Mouse (Mus musculus) hindbrain, postnatal 0 days (tissue): ENCODE measurements around the gene Tspan5. TPM values are rescaled to one million over a fixed set of nuclear protein-coding genes. Genes with fewer than 3 reads are reported as not detected.

Experiments
- ATAC-seq: fragments of 200-750 bp; cut with Nextera tagmentation; 2 replicates; pipeline ENCODE4 v1.8.0; 2017; ENCODE audit warnings: mild to moderate bottlenecking, moderate TSS enrichment, moderate library complexity
- DNase-seq: peaks from one replicate; pipeline ENCODE4 v3.0.0-alpha.2; 2015; ENCODE audit warnings: low spot score
- H3K27ac ChIP-seq: fragments of 300-500 bp; sonication (generic); 2 replicates; pipeline ENCODE4 v1.5.1; 2014; ENCODE audit warnings: mild to moderate bottlenecking
- H3K27me3 ChIP-seq: fragments of 300-500 bp; sonication (generic); 2 replicates; pipeline ENCODE4 v1.6.1; 2014; ENCODE audit warnings: low read length, mixed read lengths; ENCODE audit not compliant: insufficient read depth
- H3K36me3 ChIP-seq: fragments of 300-500 bp; sonication (generic); 2 replicates; pipeline ENCODE4 v1.6.1; 2014; ENCODE audit warnings: low read length, mixed read lengths; ENCODE audit not compliant: insufficient read depth
- H3K4me1 ChIP-seq: fragments of 300-500 bp; sonication (generic); 2 replicates; pipeline ENCODE4 v1.6.1; 2014; ENCODE audit warnings: antibody characterized with exemption, low read length, mixed read lengths; ENCODE audit not compliant: insufficient read depth
- H3K4me2 ChIP-seq: fragments of 300-500 bp; sonication (generic); 2 replicates; pipeline ENCODE4 v1.6.1; 2014; ENCODE audit warnings: low read depth, mild to moderate bottlenecking, low read length, moderate library complexity, mixed read lengths
- H3K4me3 ChIP-seq: fragments of 300-500 bp; sonication (generic); 2 replicates; pipeline ENCODE4 v1.5.1; 2014; ENCODE audit warnings: low read length
- H3K9ac ChIP-seq: fragments of 300-500 bp; sonication (generic); replicated peaks from 2 replicates; pipeline ENCODE4 v1.6.1; 2014; ENCODE audit warnings: mild to moderate bottlenecking, low read length, moderate library complexity, mixed read lengths
- H3K9me3 ChIP-seq: fragments of 300-500 bp; sonication (generic); 2 replicates; pipeline ENCODE4 v1.6.1; 2016; ENCODE audit warnings: low read length, mixed read lengths
- CTCF ChIP-seq: IDR thresholded peaks from 2 replicates; pipeline ENCODE4 v1.5.1; 2016; ENCODE audit warnings: antibody characterized with exemption, control low read depth, low read depth
- WGBS: fragments of 180-500 bp; shearing (Covaris S2); extraction: QIAGEN DNeasy Blood & Tissue Kit; methylation state at CpG from one replicate; pipeline ENCODE4 v1.1.7; 2014; 5-methylcytosine and 5-hydroxymethylcytosine counted together
- polyA plus RNA-seq: library from polyadenylated mRNA; unstranded; fragments of >200 nt; fragmentation: Nextera tagmentation; extraction: Ambion mirVana; gene quantifications from 2 replicates; pipeline ENCODE4 v1.2.1, GENCODE M21; 2015
- total RNA-seq: library from RNA; depleted of rRNA; stranded (reverse); fragments of >200 nt; gene quantifications from 2 replicates; pipeline ENCODE4 v1.2.3, GENCODE M21; 2014

Gene Tspan5
- total and polyA plus RNA-seq, 2 experiments from 2014 or later: 86.0 to 135 TPM

DNA sequence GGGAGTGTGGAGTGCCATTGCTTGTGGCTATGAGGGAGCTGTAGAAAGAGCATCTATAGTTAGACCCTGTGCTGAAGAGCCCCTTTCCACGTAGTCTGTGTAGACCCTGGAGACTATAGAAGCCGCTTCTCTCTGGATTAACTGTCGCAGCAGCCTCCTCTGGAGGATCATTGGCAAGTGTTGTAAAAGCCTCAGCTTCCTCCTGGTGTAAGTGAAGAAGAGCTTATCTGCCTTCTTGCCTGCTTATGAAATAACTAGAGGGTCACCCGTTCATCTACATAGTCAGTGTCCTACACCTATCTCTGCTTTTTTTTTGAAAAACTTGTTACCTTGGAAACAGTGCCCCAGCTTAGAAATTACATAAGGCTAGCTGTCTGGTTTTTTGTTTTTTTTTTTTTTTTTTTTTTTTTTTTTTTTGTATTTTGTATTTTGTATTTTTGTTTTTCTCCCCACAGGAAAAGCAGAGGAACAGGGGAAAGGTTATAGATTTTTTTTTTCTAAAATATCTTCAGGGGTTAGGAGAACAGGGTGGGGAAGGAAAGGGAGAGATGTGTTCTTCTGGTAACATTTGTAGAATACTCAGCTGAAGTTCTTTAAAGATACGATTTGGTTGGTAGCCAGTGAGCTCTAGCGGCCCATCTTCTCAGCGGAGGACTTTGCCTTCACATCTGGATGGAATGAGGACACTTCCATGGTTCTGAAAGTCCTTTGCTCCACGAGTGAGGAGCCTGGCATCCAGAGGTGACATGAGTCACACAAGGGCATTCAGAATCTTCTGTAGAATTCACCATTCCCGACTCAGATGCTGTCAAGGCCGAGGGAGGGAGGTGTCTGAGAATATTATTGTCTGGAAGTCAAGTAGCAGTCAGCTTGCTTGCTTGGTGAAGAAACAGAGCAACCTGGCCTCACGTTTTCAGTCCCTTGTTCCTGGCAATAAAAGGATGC, 62.4 kb downstream of the Tspan5 start:
- H3K27ac ChIP-seq: peak overlapping the region; percentile 11

DNA sequence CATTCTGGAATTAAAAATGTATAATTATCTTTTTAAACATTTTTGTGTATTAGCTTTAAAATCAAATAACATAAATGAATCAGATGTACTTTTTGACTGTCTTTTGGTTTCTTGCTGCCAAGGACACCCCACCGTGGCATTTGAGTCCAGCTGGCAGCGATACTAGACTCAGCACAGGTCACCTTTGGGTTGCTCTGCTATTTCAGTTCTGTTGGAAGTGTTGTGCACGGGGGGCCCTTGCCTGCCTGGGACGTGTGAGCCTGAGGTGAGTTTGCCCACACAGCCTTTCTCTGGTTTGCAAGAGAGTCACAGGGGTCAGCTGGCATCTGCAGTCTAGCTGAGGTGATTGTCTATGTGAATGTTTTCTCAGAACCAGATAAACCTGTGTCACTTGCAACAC, 65.8 kb downstream of the Tspan5 start:
- Histone ChIP-seq H3K27ac (no peak overlapping the region), H3K4me2 (no peak overlapping the region), H3K9ac (no peak overlapping the region), H3K27me3 (no peaks in the 10 kb centered on the region), H3K4me3 (no peak overlapping the region), H3K36me3 (no peaks in the 10 kb centered on the region), H3K9me3 (no peaks in the 10 kb centered on the region), H3K4me1 (peaks cover 19% of the 10 kb centered on the region)
- WGBS: 48% methylated on average over 4 of the region's 4 CpGs
- no peak for DNase-seq
- no peak for ATAC-seq
- no peak for TF ChIP-seq CTCF

More for the DNA sequence above, 62.4 kb downstream of the Tspan5 start:
- no peaks in the 10 kb centered on the region for H3K27me3 ChIP-seq
- DNase-seq (no peak), ATAC-seq (no peak; the same call in 1 of the 2 replicates)
- TF ChIP-seq CTCF: no peak
- 56% methylated on average over 11 of the region's 11 CpGs for WGBS
- no peak overlapping the region for H3K4me2 ChIP-seq
- H3K9ac ChIP-seq: no peak overlapping the region; the same call in 1 of the 2 replicates
- H3K4me3 ChIP-seq: no peak overlapping the region
- H3K9me3 ChIP-seq: no peaks in the 10 kb centered on the region
- peaks cover 32% of the 10 kb centered on the region for H3K4me1 ChIP-seq
- no peaks in the 10 kb centered on the region for H3K36me3 ChIP-seq

DNA sequence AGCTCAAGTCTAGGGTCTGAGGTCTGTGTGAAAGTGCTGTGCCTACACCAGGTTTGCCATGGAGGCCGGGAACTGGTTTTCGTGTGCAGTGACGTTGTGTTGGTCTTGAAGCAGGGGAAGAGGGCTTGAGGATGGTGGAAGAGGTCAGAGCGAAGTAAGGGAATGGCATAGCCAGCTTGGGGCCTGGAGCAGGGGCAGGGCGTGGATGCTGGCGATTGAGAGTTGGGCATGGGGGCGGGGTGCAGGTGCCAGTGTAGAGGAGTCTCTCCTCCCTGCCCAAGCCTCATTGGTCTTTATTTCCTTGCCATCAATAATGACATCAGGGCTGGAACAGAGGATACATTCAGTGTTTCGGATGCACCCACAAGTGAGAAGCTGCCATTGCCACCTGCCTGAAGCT, 67.5 kb downstream of the Tspan5 start:
- ATAC-seq: no peak
- no peaks in the 10 kb centered on the region for H3K27me3 ChIP-seq
- no peaks in the 10 kb centered on the region for H3K9me3 ChIP-seq
- no peak overlapping the region for H3K4me2 ChIP-seq
- no peak overlapping the region for H3K4me3 ChIP-seq
- H3K27ac ChIP-seq: no peak overlapping the region
- H3K9ac ChIP-seq: no peak overlapping the region
- H3K36me3 ChIP-seq: no peaks in the 10 kb centered on the region
- 91% methylated on average over 8 of the region's 8 CpGs for WGBS
- no peak for TF ChIP-seq CTCF
- DNase-seq: no peak
- peaks cover 14% of the 10 kb centered on the region for H3K4me1 ChIP-seq

DNA sequence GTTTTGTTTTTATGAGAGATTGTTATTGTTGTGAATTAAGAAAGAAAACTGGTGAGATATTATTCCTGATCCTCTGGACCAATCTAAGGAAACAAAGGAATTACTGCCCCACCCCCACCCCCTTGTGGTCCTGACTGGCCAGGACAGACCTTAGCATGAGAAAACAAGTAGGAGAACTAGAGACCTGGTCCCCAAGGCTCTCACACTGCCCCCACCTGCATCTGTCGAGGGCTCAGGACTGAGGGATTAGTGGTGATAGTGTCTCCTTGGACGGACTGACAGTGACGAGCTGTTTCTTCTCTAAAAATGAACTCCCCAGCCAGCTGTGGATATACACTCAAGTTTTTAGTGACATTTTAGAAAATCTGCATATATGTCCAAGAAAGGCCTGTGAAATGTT, 70.6 kb downstream of the Tspan5 start:
- no peak for TF ChIP-seq CTCF
- 52% methylated on average over 3 of the region's 3 CpGs for WGBS
- peaks cover 22% of the 10 kb centered on the region for H3K4me1 ChIP-seq

DNA sequence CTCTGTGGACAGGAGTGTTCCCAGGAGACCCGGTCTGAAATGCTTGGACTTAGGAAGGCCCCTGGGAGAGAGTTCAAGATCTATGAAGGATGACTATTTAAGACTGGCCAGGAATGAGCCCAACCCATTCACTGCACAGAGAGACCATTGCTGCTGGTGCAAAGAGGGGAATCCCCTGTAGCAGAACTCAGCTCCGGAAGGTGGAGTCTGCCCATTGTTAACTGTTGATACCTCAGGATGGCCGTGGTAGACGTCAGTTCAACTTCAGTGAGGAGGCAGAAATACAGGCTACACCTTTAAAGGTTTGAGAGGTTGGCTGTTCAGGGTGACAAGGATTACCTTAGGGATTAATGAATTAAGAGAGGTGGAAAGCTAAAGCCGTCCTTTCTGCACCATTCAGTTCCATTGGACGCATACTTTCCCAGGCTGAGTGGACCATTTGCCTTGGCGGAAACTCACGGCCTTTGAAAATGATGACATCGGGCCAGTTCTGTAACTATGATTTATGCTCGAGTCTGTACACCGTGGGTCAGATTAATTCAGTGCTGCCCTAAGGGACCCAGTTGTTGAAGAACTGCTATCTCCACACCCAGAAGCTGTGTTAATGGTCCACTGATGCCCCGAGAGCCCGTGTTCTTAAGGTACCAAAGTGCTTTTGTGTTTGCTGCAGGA, 71.3 kb downstream of the Tspan5 start:
- no peak overlapping the region for H3K27ac ChIP-seq
- DNase-seq (no peak), ATAC-seq (no peak)
- 76% methylated on average over 13 of the region's 13 CpGs for WGBS
- TF ChIP-seq CTCF: no peak
- no peak overlapping the region for H3K4me3 ChIP-seq
- H3K9me3 ChIP-seq: no peaks in the 10 kb centered on the region
- no peaks in the 10 kb centered on the region for H3K27me3 ChIP-seq
- H3K36me3 ChIP-seq: no peaks in the 10 kb centered on the region
- peaks cover 19% of the 10 kb centered on the region for H3K4me1 ChIP-seq
- H3K9ac ChIP-seq: no peak overlapping the region
- no peak overlapping the region for H3K4me2 ChIP-seq

More for the DNA sequence above, 70.6 kb downstream of the Tspan5 start:
- ATAC-seq (no peak), DNase-seq (no peak)
- Histone ChIP-seq H3K27me3 (no peaks in the 10 kb centered on the region), H3K4me3 (no peak overlapping the region), H3K9ac (no peak overlapping the region), H3K4me2 (no peak overlapping the region), H3K36me3 (no peaks in the 10 kb centered on the region), H3K27ac (no peak overlapping the region), H3K9me3 (no peaks in the 10 kb centered on the region)

DNA sequence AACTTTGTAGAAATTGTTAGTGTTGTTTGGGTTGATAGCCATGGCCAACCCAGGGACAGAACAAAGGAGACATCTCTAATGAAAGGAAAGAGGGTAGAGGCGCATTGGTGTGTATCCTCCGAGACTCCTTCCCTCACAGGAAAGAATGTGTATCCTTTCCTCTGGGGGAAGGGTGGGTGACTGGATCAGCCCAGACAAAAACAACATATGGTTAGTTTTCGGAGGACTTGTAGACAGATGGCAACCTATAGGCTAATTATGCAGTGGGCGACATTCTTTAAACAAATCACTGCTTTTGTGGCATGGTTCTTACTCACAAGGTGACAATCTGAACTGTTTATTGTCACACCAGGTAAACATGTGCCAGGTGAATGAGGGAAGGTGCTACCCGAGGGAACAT, 72.5 kb downstream of the Tspan5 start:
- no peak overlapping the region for H3K27ac ChIP-seq
- H3K27me3 ChIP-seq: no peaks in the 10 kb centered on the region
- no peaks in the 10 kb centered on the region for H3K9me3 ChIP-seq
- H3K36me3 ChIP-seq: no peaks in the 10 kb centered on the region
- 59% methylated on average over 5 of the region's 5 CpGs for WGBS
- ATAC-seq (no peak), DNase-seq (no peak)
- TF ChIP-seq CTCF: no peak
- H3K4me2 ChIP-seq: no peak overlapping the region
- no peak overlapping the region for H3K9ac ChIP-seq
- no peak overlapping the region for H3K4me3 ChIP-seq
- peaks cover 19% of the 10 kb centered on the region for H3K4me1 ChIP-seq
